Mouse (Mus musculus): Measurements from ENCODE around the gene Nelfe.
"Not testable (repeated sequence)": the region's sequence is repeated elsewhere in the genome, so short reads cannot be mapped to it uniquely, and the experiment has no call there.

Gene Nelfe

GRCm38 (mm10) chr17:34893072-34893824 lies 43.1 kb downstream of the Nelfe start:
- no peak for DNase-seq (ENCODE audit: low spot score in 2 of 2)

- peak; percentile 85 to 95 for DNase-seq (ENCODE audit: low spot score in 2 of 2)
These were observed 43.9 kb downstream of the Nelfe start for GRCm38 (mm10) chr17:34894074-34894597.

- DNase-seq (ENCODE audit: low spot score in 2 of 2), result peak; percentile 37 to 54
These were observed 44.8 kb downstream of the Nelfe start for GRCm38 (mm10) chr17:34894801-34895530.

GRCm38 (mm10) chr17:34895724-34896123 lies 45.5 kb downstream of the Nelfe start:
- peak in 1 of 2 experiments; percentile 14 for DNase-seq (ENCODE audit: low spot score in 2 of 2)

- DNase-seq (ENCODE audit: low spot score in 2 of 2), result peak in 1 of 2 experiments; percentile 14
These were observed 46.2 kb downstream of the Nelfe start for GRCm38 (mm10) chr17:34896366-34896765.

GRCm38 (mm10) chr17:34897373-34898159 lies 47.4 kb downstream of the Nelfe start:
- no peak for DNase-seq (ENCODE audit: low spot score in 2 of 2)

- peak; percentile 68 to 75 for DNase-seq (ENCODE audit: low spot score in 2 of 2)
These were observed 48.0 kb downstream of the Nelfe start, which contains the start of the genes C2 and Ehmt2 for GRCm38 (mm10) chr17:34898160-34898586. Gene C2, minus strand, starts transcription at chr17:34898265. Gene Ehmt2, plus strand, starts transcription at chr17:34898469.

GRCm38 (mm10) chr17:34898706-34899052 lies 48.5 kb downstream of the Nelfe start:
- DNase-seq (ENCODE audit: low spot score in 2 of 2), result no peak

- DNase-seq (ENCODE audit: low spot score in 2 of 2), result peak; percentile 44 to 52
These were observed 49.1 kb downstream of the Nelfe start for GRCm38 (mm10) chr17:34899053-34899889.

- DNase-seq (ENCODE audit: low spot score in 2 of 2), result no peak
These were observed 49.7 kb downstream of the Nelfe start for GRCm38 (mm10) chr17:34899890-34900243.

- not testable (repeated sequence) for DNase-seq (ENCODE audit: low spot score in 2 of 2)
These were observed 50.6 kb downstream of the Nelfe start for GRCm38 (mm10) chr17:34900826-34901225.

- DNase-seq (ENCODE audit: low spot score in 2 of 2), result not testable (repeated sequence)
These were observed 51.8 kb downstream of the Nelfe start for GRCm38 (mm10) chr17:34901948-34902347.

GRCm38 (mm10) chr17:34902895-34903294 lies 52.7 kb downstream of the Nelfe start:
- no peak for DNase-seq (ENCODE audit: low spot score in 2 of 2)

Data from thymus, postnatal 10 days (tissue).